Mouse (Mus musculus) frontal cortex, postnatal 36 days (tissue): ENCODE measurements at regions not wholly inside any gene's neighbourhood (a gene's known extent, or its start where the extent isn't known, plus 50 kb on each side); places are given as distances from the start of the nearest gene placed in this dataset.

Source experiments
- DNase-seq, 2 experiments: peaks; one replicate each; pipeline ENCODE4 v3.0.0; 2022; ENCODE audit warnings: low spot score in 2 of 2

GRCm38 (mm10) chr11:48605223-48605824 lies 194.8 kb upstream of the Rack1 start:
- peak in 1 of 2 experiments; percentile 4 for DNase-seq

GRCm38 (mm10) chr11:48601096-48601495 lies 199.0 kb upstream of the Rack1 start:
- DNase-seq, result no peak

GRCm38 (mm10) chr11:48599573-48600127 lies 200.5 kb upstream of the Rack1 start:
- DNase-seq, result no peak

GRCm38 (mm10) chr11:48599033-48599432 lies 201.1 kb upstream of the Rack1 start:
- DNase-seq, result no peak

- no peak for DNase-seq
Measured at GRCm38 (mm10) chr11:48594429-48594828, 205.7 kb upstream of the Rack1 start.

GRCm38 (mm10) chr11:48588833-48589649 lies 211.1 kb upstream of the Rack1 start:
- DNase-seq, result peak; percentile 64 to 66

- DNase-seq, result no peak
Measured at GRCm38 (mm10) chr11:48568769-48569168, 231.4 kb upstream of the Rack1 start.

- no peak for DNase-seq
Measured at GRCm38 (mm10) chr11:48567583-48568562, 232.3 kb upstream of the Rack1 start.

- DNase-seq, result no peak
Measured at GRCm38 (mm10) chr11:48558053-48558452, 242.1 kb upstream of the Rack1 start.

- peak; percentile 22 to 28 for DNase-seq
Measured at GRCm38 (mm10) chr11:48552006-48552405, 248.1 kb upstream of the Rack1 start.

- DNase-seq, result peak; percentile 24 to 69
Measured at GRCm38 (mm10) chr11:48551201-48551600, 248.9 kb upstream of the Rack1 start.

GRCm38 (mm10) chr11:48526316-48526715 lies 273.8 kb upstream of the Rack1 start:
- DNase-seq, result peak; percentile 3 to 21

GRCm38 (mm10) chr11:48525517-48525916 lies 274.6 kb upstream of the Rack1 start:
- DNase-seq, result peak in 1 of 2 experiments; percentile 9

GRCm38 (mm10) chr11:48506886-48507285 lies 293.2 kb upstream of the Rack1 start:
- DNase-seq, result no peak

GRCm38 (mm10) chr11:48502011-48502806 lies 297.9 kb upstream of the Rack1 start:
- no peak for DNase-seq

GRCm38 (mm10) chr11:48499057-48499456 lies 301.1 kb upstream of the Rack1 start:
- no peak for DNase-seq

GRCm38 (mm10) chr11:48488308-48488707 lies 311.8 kb upstream of the Rack1 start:
- no peak for DNase-seq

GRCm38 (mm10) chr11:48464036-48464435 lies 336.1 kb upstream of the Rack1 start:
- no peak for DNase-seq

GRCm38 (mm10) chr11:48449883-48450282 lies 350.2 kb upstream of the Rack1 start:
- DNase-seq, result no peak

GRCm38 (mm10) chr11:48442534-48443254 lies 357.4 kb upstream of the Rack1 start:
- DNase-seq, result no peak
